Mouse (Mus musculus): ENCODE data around the gene Lrrc15.

GRCm38 (mm10) chr16:30267359-30267758 lies 15.7 kb downstream of the Lrrc15 start, which contains the start of gene Cpn2:
- TF ChIP-seq POLR2A (IDR thresholded peaks at IDR 0.05; ENCODE audit: low read depth, low read length), result no peak
- TF ChIP-seq CTCF (IDR thresholded peaks at IDR 0.05; ENCODE audit: extremely low read depth, insufficient read depth, insufficient read length, insufficient replicate concordance), result no peak
